15 mouse cellular contexts compared by ENCODE assay signal in the genomic region with DNA sequence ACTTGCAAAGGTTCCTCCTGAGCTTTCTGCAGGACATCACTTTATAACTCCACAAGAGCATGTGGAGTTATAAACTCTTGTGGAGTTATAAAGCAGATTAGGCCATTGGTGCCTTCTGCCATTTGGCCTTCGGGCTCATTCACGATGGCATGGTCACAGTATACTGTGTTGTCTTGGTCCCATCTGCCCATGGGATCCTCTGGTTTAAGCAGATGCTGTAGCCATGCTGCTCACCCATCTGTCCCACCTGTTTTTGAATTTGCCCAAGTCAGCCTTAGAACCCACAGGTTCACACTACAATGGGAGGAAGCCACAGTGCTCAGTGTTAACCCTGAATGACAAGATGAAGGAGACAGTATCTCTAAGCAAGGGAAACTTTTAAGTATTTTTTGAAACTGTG.
"Had no signal": no experiment of that assay in that cellular context is flagged by ENCODE, and none has a peak within 500 bp of the region (broad histone marks: within the 10 kb centered on the region; RNA-seq: fewer than 3 reads in every experiment).

No protein-coding gene starts in this region.

- H3K9ac ChIP-seq: liver, embryonic 13.5 days; stomach, embryonic 15.5 days had no signal

- H3K4me2 ChIP-seq: liver, embryonic 13.5 days; midbrain, embryonic 11.5 days; stomach, embryonic 15.5 days had no signal

- H3K9me3 ChIP-seq: liver, embryonic 13.5 days; stomach, embryonic 15.5 days had no signal

- H3K27me3 ChIP-seq: liver, embryonic 13.5 days; stomach, embryonic 15.5 days had no signal

- H3K27ac ChIP-seq: liver, embryonic 13.5 days; stomach, embryonic 15.5 days had no signal

- H3K4me1 ChIP-seq: liver, embryonic 13.5 days; stomach, embryonic 15.5 days had no signal

- H3K36me3 ChIP-seq: liver, embryonic 13.5 days; stomach, embryonic 15.5 days had no signal

- DNase-seq: kidney, adult 18-20 months; kidney, adult 9 months; kidney, postnatal 14 days; kidney, postnatal 4 days; liver, embryonic 13.5 days; lung, adult 2 months; lung, postnatal 14 days; lung, postnatal 4 days; midbrain, embryonic 14.5 days; right cerebral cortex, postnatal 25 days; spleen, adult 18-20 months; thymus, postnatal 25 days had no signal

- H3K4me3 ChIP-seq: liver, embryonic 13.5 days; myocyte; stomach, embryonic 15.5 days had no signal
